Mouse (Mus musculus) CH12.LX (cell line): Measurements from ENCODE around the gene Rps6. TPM values are rescaled to one million over a fixed set of nuclear protein-coding genes. Genes with fewer than 3 reads are reported as not detected.

ENCODE experiments used
- DNase-seq: peaks from one replicate; pipeline ENCODE4 v3.0.0-alpha.2; 2013; ENCODE audit errors: extremely low read depth
- H3K27ac ChIP-seq: 2 replicates; pipeline ENCODE4 v1.5.1; 2012; ENCODE audit warnings: low read depth, mild to moderate bottlenecking, control low read depth, moderate library complexity; ENCODE audit not compliant: insufficient read depth
- H3K27me3 ChIP-seq: replicated peaks from 2 replicates; pipeline ENCODE3; 2012; ENCODE audit warnings: inconsistent platforms
- H3K36me3 ChIP-seq, 2 experiments: replicated peaks in 1 of 2; 2 replicates each; pipeline versions ENCODE3 to v1.6.1; 2012; ENCODE audit warnings: inconsistent platforms in 1 of 2, low read length in 1 of 2, mild to moderate bottlenecking in 1 of 2, mixed read lengths in 1 of 2, moderate library complexity in 1 of 2; ENCODE audit not compliant: control insufficient read depth in 1 of 2, insufficient read depth in 1 of 2
- H3K4me1 ChIP-seq, 2 experiments: 2 replicates each; pipeline ENCODE4 v1.6.1; 2012; ENCODE audit warnings: inconsistent platforms in 1 of 2, moderate library complexity in 1 of 2; ENCODE audit not compliant: insufficient read depth in 2 of 2, control insufficient read depth in 1 of 2
- H3K4me2 ChIP-seq: 2 replicates; pipeline ENCODE4 v1.6.1; 2012; ENCODE audit warnings: low read depth, mild to moderate bottlenecking, control low read depth; ENCODE audit not compliant: poor library complexity, insufficient read depth, severe bottlenecking
- H3K4me3 ChIP-seq, 3 experiments: fragments of 150-350 bp in 1 of 3; sonication (generic) in 1 of 3; replicated peaks in 1 of 3; 2 replicates each; pipeline versions ENCODE3 to v1.5.1; 2011 to 2012; ENCODE audit warnings: low read depth in 2 of 3, low read length in 2 of 3, mild to moderate bottlenecking in 2 of 3, moderate library complexity in 2 of 3, control low read depth in 1 of 3, improper control_type of control experiment in 1 of 3, inconsistent platforms in 1 of 3, mixed read lengths in 1 of 3; ENCODE audit not compliant: poor library complexity in 1 of 3
- H3K79me2 ChIP-seq: replicated peaks from 2 replicates; pipeline ENCODE4 v1.6.1; 2012; ENCODE audit warnings: mild to moderate bottlenecking, moderate library complexity; ENCODE audit not compliant: control insufficient read depth, poor library complexity, insufficient read depth, severe bottlenecking; ENCODE audit errors: extremely low read depth
- H3K9ac ChIP-seq: 2 replicates; pipeline ENCODE4 v1.6.1; 2012; ENCODE audit warnings: low read depth, mild to moderate bottlenecking, control low read depth, moderate library complexity; ENCODE audit not compliant: insufficient read depth
- H3K9me3 ChIP-seq: replicated peaks from 2 replicates; pipeline ENCODE3; 2012; ENCODE audit warnings: low read length, inconsistent platforms, mixed read lengths
- EP300 ChIP-seq: IDR thresholded peaks from 2 replicates; pipeline ENCODE4 v1.6.1; 2011; ENCODE audit warnings: low read length, improper control_type of control experiment
- IRF4 ChIP-seq: IDR thresholded peaks from 2 replicates; pipeline ENCODE4 v1.6.1; 2014; ENCODE audit warnings: low read depth, mild to moderate bottlenecking, inconsistent platforms, low read length, improper control_type of control experiment
- JUND ChIP-seq: conservative IDR thresholded peaks from 2 replicates; pipeline ENCODE4 v1.6.1; 2011; ENCODE audit warnings: low read depth, low read length, improper control_type of control experiment
- KAT2A ChIP-seq: IDR thresholded peaks from 2 replicates; pipeline ENCODE4 v1.6.1; 2012; ENCODE audit warnings: low read length, improper control_type of control experiment, inconsistent platforms; ENCODE audit not compliant: insufficient replicate concordance
- MAFK ChIP-seq: IDR thresholded peaks from 2 replicates; pipeline ENCODE4 v1.6.1; 2011; ENCODE audit warnings: low read length, improper control_type of control experiment; ENCODE audit not compliant: insufficient replicate concordance
- MYC ChIP-seq: IDR thresholded peaks from 2 replicates; pipeline ENCODE4 v1.6.1; 2011; ENCODE audit warnings: low read depth, mild to moderate bottlenecking, improper control_type of control experiment, low read length
- POLR2AphosphoS2 ChIP-seq: IDR thresholded peaks from 2 replicates; pipeline ENCODE4 v1.6.1; 2011; ENCODE audit warnings: low read depth, low read length, improper control_type of control experiment
- RAD21 ChIP-seq: IDR thresholded peaks from 2 replicates; pipeline ENCODE4 v1.6.1; 2011; ENCODE audit warnings: low read depth, mild to moderate bottlenecking, low read length, improper control_type of control experiment, moderate library complexity
- ZMIZ1 ChIP-seq: IDR thresholded peaks from 2 replicates; pipeline ENCODE4 v1.6.1; 2012; ENCODE audit warnings: low read depth, mild to moderate bottlenecking, inconsistent platforms, low read length, improper control_type of control experiment
- dilution Hi-C: fragments of 300-500 bp; cut with MboI; formaldehyde crosslinking; loops from 2 replicates; pipeline ENCODE4 v1.14.3; 2020; ENCODE audit warnings: low sequenced_read_pairs; ENCODE audit not compliant: extremely low pct_unique_long_range_greater_than_20kb, extremely low pct_ligation_motif_present
- in situ Hi-C: fragments of 300-500 bp; cut with MboI; formaldehyde crosslinking; loops from 3 replicates; pipeline ENCODE4 v1.14.3; 2019; ENCODE audit warnings: low sequenced_read_pairs, low pct_ligation_motif_present, low pct_unique_long_range_greater_than_20kb, mixed read lengths
- polyA plus RNA-seq: library from polyadenylated mRNA; unstranded; fragments of >175 nt; gene quantifications from 2 replicates; pipeline ENCODE4 v1.2.1, GENCODE M21; 2012; ENCODE audit warnings: low read depth; ENCODE audit not compliant: insufficient read length
- total RNA-seq, 2 experiments: library from RNA; depleted of rRNA; stranded (reverse); fragments of 300-350 nt in 1 of 2; fragments of >200 nt in 1 of 2; gene quantifications; 2 replicates each; pipeline ENCODE4 v1.2.3; 2012 to 2014

Rps6 gene
- total and polyA plus RNA-seq, 3 experiments, result 2,128 to 3,826 (median 3,137) TPM

DNA sequence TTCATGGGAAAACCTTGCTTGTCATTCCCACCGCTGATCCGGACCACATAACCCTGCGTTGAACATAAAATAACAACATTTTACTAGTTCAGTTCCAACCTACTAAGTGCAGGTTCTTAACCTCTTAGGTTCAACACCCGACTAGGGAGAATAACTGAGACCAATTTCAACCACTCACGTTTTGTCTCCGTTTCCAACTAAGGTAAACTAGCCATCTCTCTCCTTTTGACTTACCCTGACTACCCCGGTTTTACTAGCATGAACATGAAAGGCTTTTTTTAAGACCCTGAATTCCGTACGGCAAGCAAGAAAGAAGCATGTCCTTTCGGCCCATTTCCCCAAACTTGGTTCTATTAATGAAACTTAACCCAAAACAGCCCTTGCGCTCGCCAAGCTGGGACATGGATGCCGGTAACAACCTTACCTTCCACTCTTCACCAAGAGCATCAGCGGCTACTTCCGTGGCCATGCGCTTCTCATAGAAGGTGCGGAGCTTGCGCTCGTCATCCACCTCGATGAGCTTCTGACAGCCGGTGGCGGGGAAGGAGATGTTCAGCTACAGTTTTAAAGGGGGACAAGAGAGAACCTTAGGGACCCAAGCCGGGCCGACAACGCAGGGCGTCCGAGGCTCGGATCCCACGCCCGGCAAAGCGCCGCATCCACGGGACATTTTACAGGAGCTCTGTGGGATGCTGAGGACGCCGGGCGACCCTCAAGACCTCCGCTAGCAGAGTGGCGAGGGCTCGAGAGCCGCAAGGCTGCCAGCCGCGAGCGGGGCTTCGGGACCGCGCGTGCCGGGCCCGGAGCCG, 704 bp downstream of the Rps6 start:
- H3K79me2 ChIP-seq, result peaks cover 21% of the 10 kb centered on the region
- no peak for DNase-seq
- no peak for TF ChIP-seq MAFK
- no peak for TF ChIP-seq RAD21
- 0 out of 2 replicates have a peak, but pooled peaks have one; percentile 0 for TF ChIP-seq MYC
- H3K4me2 ChIP-seq, result peak overlapping the region; percentile 78; the same call in 1 of the 2 replicates
- H3K9me3 ChIP-seq, result no peaks in the 10 kb centered on the region
- in situ Hi-C loops (no loop called here), dilution Hi-C loops (no loop called here)
- peaks cover 3 to 14% of the 10 kb centered on the region in 2 experiments; a peak in 3 of 4 replicates for H3K4me1 ChIP-seq
- H3K36me3 ChIP-seq, result peaks cover 30 to 39% of the 10 kb centered on the region in 2 experiments
- H3K27me3 ChIP-seq, result no peaks in the 10 kb centered on the region
- peak overlapping the region; percentile 97 to 100 (median 99) for H3K4me3 ChIP-seq
- H3K9ac ChIP-seq, result peak overlapping the region; percentile 100
- H3K27ac ChIP-seq, result peak overlapping the region; percentile 82

DNA sequence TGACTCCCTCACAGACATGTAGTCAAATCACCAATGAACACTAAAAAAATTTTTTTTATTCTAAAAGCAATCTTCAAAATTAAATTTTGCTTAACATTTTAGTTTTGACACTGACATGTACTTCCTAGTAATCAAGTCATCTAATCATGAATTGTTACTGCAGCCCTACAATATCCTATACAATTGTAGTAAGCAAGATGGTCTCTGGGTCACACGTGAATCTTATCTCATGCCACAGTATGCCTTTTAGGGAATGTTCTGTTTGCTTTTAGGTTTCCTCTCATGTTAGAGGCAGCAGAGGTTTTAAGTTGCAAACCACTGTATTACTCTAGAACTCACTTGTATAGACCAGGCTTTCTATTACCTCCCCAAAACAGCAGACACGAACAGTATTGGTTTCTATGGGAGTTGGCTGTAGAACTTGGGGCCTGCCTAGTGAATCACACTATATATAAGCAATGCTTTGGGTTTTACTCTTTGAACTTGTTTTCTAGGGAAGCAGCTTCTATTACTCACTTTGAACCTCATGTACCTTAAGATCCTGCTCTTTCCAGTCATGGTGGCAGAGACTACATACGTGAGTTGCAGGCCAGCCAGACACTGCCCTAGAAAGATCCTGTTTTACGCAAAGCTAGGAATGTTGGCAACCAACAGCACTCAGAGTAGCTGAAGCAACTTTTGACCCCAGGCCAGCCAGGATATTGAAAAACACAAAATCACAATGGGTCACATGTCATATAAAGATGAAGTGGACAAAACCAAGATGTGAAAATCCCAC, 4.2 kb downstream of the Rps6 start:
- H3K4me3 ChIP-seq, result no peak overlapping the region
- peaks cover 30 to 40% of the 10 kb centered on the region in 2 experiments for H3K36me3 ChIP-seq
- H3K9me3 ChIP-seq, result no peaks in the 10 kb centered on the region
- no peak for DNase-seq
- no peak overlapping the region for H3K4me2 ChIP-seq
- H3K27ac ChIP-seq, result no peak overlapping the region
- in situ Hi-C loops, result no loop called here
- H3K9ac ChIP-seq, result no peak overlapping the region
- H3K79me2 ChIP-seq, result peaks cover 21% of the 10 kb centered on the region
- no peaks in the 10 kb centered on the region for H3K27me3 ChIP-seq
- dilution Hi-C loops, result no loop called here
- peaks cover 3 to 8% of the 10 kb centered on the region in 2 experiments; a peak in 3 of 4 replicates for H3K4me1 ChIP-seq
- TF ChIP-seq ZMIZ1 (peak; percentile 32; the same call in 1 of the 2 replicates), POLR2AphosphoS2 (peak; percentile 80; the same call in 1 of the 2 replicates), JUND (no peak)

DNA sequence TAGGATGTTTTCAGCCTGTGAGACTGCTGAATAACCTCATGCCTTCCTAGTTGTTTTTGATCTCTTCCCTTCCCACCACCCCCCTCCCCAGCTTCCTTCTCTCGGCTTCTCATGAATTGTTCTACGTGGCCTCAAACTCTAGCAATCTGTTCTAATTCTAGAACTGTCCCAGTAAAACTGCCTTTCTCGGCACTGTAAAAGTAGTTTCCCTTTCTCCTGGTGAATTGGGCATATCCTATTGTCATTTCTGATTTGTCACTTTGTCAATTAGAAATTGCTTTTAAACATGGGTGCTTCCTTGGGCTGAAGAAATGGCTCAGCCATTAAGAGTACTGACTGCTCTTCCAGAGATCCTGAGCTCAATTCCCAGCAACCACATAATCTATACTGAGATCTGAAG, 5.2 kb downstream of the Rps6 start:
- Histone ChIP-seq H3K36me3 (peaks cover 30 to 46% of the 10 kb centered on the region in 2 experiments), H3K9ac (no peak overlapping the region), H3K27ac (no peak overlapping the region), H3K79me2 (peaks cover 21% of the 10 kb centered on the region), H3K4me2 (no peak overlapping the region), H3K4me1 (peaks cover 3 to 8% of the 10 kb centered on the region in 2 experiments; a peak in 3 of 4 replicates), H3K27me3 (no peaks in the 10 kb centered on the region), H3K9me3 (no peaks in the 10 kb centered on the region), H3K4me3 (no peak overlapping the region)
- DNase-seq, result no peak
- in situ Hi-C loops (no loop called here), dilution Hi-C loops (no loop called here)
- TF ChIP-seq POLR2AphosphoS2 (peak; percentile 53; the same call in 1 of the 2 replicates), ZMIZ1 (0 out of 2 replicates have a peak, but pooled peaks have one; percentile 4), RAD21 (no peak), EP300 (no peak), KAT2A (no peak), IRF4 (no peak)
